Mouse (Mus musculus) embryonic fibroblast, embryonic 13.5 days (primary cell): Measurements from ENCODE around the gene Ficd. TPM values are rescaled to one million over a fixed set of nuclear protein-coding genes. Genes with fewer than 3 reads are reported as not detected.

Experiments
- H3K27ac ChIP-seq: 2 replicates; pipeline ENCODE4 v1.5.1; 2012; ENCODE audit warnings: low read length, control low read depth, inconsistent platforms; ENCODE audit not compliant: insufficient read depth
- H3K4me1 ChIP-seq: 2 replicates; pipeline ENCODE4 v1.6.1; 2011; ENCODE audit warnings: low read length; ENCODE audit not compliant: control insufficient read depth, insufficient read depth
- H3K4me3 ChIP-seq: 2 replicates; pipeline ENCODE4 v1.5.1; 2011; ENCODE audit warnings: mild to moderate bottlenecking, control low read depth, low read length; ENCODE audit not compliant: insufficient read depth
- CTCF ChIP-seq: IDR thresholded peaks from 2 replicates; pipeline ENCODE4 v1.5.1; 2011; ENCODE audit warnings: mild to moderate bottlenecking, control low read depth, low read length, moderate library complexity, borderline replicate concordance; ENCODE audit not compliant: insufficient read depth
- POLR2A ChIP-seq: IDR thresholded peaks from 2 replicates; pipeline ENCODE4 v1.6.1; 2011; ENCODE audit warnings: low read depth, mild to moderate bottlenecking, control low read depth, low read length, moderate library complexity
- polyA plus RNA-seq: library from polyadenylated mRNA; stranded (reverse); fragments of >200 nt; gene quantifications from 2 replicates; pipeline ENCODE4 v1.2.4, GENCODE M21; 2011; ENCODE audit warnings: low read depth; ENCODE audit not compliant: missing spikeins, insufficient read length

Gene Ficd
- polyA plus RNA-seq, 1 experiment: 6.0 TPM

DNA sequence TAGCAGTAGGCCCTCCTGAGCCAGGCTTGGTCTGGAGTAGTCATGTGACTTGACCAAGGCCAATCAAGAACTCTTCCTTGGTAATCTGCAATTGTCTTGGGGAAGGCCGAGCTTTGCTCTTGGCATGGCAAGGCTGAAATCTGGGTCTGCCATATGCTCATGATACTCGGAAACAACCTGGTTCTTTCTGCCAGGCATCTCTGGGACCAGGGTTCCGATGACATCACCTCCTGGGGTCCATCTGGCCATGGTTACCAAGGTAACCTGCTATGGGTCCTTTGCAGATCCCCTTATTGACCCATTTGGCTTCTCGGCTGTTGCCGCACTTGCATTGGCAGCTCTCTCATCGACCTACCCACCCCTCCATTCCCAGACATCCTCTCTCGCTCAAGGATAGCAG is 7.6 kb upstream of the Ficd start:
- H3K27ac ChIP-seq: no peak overlapping the region
- TF ChIP-seq CTCF: no peak
- TF ChIP-seq POLR2A: no peak
- H3K4me1 ChIP-seq: no peaks in the 10 kb centered on the region
- H3K4me3 ChIP-seq: no peak overlapping the region

DNA sequence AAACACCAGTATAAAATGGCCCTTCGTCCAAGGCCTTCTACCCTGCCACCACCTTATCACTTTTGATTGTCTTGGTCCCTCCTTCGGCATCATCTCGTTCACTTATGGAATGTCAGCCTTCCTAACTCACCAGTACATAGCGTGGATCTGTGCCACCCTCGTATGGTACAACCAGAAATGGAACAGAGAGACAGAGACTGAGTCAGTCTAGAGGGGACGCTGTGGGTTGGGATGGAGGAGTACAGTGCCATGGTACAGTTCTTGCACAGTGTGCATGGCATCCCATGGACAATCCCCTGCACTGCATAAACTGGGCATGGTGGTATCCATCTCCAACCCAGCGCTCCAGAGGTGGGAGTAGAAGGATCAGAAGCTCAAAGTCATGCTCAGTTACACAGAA is 6.9 kb upstream of the Ficd start:
- Histone ChIP-seq H3K27ac (no peak overlapping the region), H3K4me1 (no peaks in the 10 kb centered on the region), H3K4me3 (no peak overlapping the region)
- TF ChIP-seq CTCF (no peak), POLR2A (no peak)

DNA sequence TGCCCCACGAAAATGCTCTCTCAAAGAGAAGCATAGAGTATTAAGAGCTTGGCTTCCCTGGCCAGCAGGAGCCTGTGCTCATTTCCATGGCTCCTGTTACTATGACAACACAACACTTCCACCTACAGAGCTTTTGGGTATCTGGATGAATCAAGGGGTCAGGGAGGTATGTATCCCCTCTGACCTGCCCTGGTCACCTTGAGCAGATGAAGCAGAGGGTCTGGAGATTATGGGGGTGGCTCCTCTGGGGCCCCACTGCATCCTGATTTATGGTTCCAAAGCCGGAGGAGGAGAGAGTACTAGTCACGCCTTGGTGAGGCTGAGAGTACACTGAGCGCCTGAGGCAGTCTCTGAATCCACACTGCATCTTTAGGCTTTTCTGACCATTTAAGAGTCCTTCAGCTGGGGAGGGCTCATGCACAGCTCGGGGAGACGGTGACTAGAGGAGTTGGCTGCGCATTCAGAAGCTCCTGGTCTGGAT is 4.9 kb upstream of the Ficd start:
- H3K4me1 ChIP-seq: no peaks in the 10 kb centered on the region
- no peak overlapping the region for H3K27ac ChIP-seq
- H3K4me3 ChIP-seq: no peak overlapping the region
- TF ChIP-seq CTCF (no peak), POLR2A (no peak)

DNA sequence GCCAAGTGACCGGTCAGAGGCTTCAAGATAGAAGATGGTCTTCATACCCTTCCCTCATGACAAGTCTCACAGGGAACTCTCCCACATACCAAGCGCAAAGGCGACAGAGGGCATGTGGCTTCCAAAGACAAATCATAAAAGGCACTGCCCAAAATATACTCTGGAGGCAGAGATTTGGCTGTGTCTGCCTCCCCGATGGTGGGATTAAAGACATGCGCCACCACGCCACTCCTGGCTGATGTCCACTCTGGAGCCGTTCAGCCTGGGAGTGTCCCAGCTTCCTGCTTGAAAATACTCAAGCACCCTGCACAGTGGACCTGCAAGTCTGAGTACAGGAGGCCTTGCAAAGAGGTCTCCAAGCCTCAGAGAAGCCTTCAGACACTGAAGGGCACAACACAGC is 4.4 kb upstream of the Ficd start:
- no peaks in the 10 kb centered on the region for H3K4me1 ChIP-seq
- no peak overlapping the region for H3K27ac ChIP-seq
- no peak for TF ChIP-seq CTCF
- no peak for TF ChIP-seq POLR2A
- H3K4me3 ChIP-seq: no peak overlapping the region

DNA sequence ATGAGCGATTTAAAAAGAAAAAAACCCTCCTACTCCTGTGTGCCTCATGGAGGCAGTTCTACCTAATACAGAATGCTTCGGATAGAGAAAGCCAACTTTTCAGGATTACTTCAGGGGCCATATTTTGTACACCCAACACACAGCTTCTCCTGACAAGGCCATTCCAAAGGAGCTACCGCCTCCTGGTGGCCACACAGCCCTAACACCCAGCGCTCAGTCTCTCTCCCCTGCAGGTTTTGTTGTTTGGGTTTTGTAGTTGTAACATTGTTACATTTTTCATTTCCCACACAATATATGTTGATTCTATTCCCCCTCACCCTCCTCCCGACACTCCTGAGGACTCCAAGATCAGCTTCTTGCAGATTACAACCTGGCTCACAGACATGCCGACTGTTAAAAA is 3.4 kb upstream of the Ficd start:
- TF ChIP-seq CTCF (peak; percentile 83), POLR2A (no peak)
- Histone ChIP-seq H3K27ac (no peak overlapping the region), H3K4me3 (no peak overlapping the region), H3K4me1 (peaks cover 4% of the 10 kb centered on the region; the same call in 1 of the 2 replicates)

DNA sequence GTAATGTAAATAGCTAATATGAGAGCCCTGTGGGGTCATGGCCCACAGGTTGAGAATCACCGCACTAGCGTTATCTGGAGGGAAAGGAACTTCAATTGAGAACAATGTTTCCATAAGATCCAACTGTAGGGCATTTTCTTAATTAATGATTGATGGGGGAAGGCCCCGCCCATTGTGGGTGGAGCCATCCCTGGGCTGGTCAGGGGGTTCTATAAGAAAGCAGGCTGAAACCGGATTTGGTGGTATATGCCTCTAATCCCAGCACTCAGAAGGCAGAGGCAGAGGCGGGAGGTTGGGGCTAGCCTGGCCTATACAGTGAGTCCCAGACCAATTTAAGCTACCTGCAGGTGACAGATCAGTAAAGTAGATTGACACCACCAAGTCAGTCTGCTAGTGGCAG is 1.2 kb upstream of the Ficd start:
- Histone ChIP-seq H3K4me3 (no peak overlapping the region), H3K4me1 (peaks cover 4% of the 10 kb centered on the region), H3K27ac (no peak overlapping the region)
- TF ChIP-seq POLR2A: no peak
- no peak for TF ChIP-seq CTCF

DNA sequence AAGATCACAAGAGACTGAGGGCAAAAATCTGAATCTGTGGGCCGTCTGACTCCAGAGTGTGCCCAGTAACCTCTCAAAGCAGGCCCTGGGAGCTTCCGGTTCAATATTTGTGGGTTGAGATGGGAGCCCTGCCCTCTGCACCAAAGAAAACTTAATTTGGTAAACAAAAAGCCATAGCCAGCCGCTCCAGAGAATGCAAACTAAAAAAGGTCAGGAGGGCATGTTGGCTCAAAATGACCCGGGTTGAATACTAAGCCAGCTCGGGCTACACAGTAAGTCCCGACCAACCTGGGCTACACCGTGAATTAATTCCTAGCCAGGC is 619 bp upstream of the Ficd start:
- peaks cover 4% of the 10 kb centered on the region for H3K4me1 ChIP-seq
- TF ChIP-seq CTCF (no peak), POLR2A (no peak)
- peak overlapping the region; percentile 29 for H3K4me3 ChIP-seq
- peak overlapping the region; percentile 54 for H3K27ac ChIP-seq

DNA sequence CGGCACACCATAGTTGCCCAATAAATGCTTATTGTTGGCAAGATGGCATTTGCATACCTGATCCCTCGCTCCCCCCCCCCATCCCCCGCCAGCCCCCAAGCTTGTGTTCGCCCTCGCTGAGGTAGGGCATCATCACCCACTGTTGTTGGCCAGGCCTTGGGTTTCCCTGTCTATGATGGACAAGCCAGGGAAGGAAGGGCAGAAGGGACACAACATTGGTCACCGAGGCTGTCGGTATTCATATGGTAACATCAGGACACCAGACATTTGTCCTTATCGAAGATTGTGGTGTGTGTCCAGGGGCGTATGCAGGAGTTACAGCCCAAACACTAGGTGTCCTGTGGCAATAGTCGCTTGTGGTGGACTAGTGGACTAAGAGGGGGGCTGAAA is 505 bp downstream of the Ficd start:
- no peak for TF ChIP-seq POLR2A
- no peak for TF ChIP-seq CTCF
- Histone ChIP-seq H3K27ac (peak overlapping the region; percentile 67), H3K4me1 (peaks cover 4% of the 10 kb centered on the region), H3K4me3 (peak overlapping the region; percentile 51)

DNA sequence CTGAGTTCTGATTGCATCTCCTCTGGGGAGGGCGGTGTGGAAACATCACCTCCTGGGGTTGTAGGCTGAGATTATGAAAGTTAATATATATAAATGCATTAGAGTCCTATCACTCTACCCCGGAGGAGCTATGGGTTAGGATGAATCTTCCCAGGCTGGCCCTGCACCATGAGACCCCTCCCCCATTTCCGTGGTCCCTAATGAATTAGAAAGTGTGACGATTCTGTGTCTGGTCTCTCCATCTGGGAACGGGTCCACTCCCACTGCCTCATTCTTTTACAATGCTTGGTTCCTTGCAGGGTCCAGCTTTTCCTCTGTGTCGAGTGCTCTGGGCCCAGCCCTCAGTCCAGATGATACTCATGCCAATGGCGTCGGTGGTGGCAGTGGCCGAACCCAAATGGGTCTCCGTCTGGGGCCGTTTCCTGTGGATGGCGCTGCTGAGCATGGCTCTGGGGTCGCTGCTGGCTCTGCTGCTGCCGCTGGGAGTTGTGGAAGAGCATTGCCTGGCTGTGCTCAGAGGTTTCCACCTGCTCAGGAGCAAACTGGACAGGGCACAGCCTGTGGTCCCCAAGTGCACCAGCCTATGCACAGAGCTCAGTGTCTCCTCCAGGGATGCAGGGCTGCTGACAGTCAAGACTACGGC is 1.0 kb downstream of the Ficd start:
- Histone ChIP-seq H3K27ac (no peak overlapping the region), H3K4me3 (peak overlapping the region; percentile 51), H3K4me1 (peaks cover 4% of the 10 kb centered on the region)
- TF ChIP-seq CTCF (no peak), POLR2A (no peak)

DNA sequence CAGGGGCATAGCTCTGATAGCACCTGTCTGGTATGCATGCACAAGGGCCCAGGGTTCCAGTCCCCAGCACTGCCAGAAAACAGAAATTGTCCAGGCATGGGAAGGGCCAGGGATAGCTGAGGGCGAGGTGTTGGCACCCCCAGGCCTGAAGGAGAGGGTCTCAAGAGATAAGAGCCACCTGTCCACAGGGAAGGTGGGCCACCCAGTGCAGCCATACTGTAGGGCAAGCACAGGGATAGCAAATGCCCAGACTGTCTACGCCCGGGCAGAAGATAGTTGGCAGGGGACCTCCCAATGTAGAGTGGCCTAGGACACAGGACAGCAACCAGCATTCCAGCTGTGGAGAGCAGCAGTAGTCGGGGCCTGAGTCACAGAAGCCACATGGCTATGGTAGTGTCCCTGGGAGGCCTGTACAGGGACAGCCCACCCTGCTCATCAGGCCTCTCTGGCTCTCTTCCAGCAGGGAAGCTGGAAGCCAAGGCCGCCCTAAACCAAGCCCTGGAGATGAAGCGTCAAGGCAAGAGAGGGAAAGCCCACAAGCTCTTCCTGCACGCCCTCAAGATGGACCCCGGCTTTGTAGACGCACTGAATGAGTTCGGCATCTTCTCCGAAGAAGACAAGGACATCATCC is 2.1 kb downstream of the Ficd start:
- H3K4me3 ChIP-seq: no peak overlapping the region
- H3K27ac ChIP-seq: no peak overlapping the region
- TF ChIP-seq CTCF (no peak), POLR2A (no peak)
- H3K4me1 ChIP-seq: peaks cover 4% of the 10 kb centered on the region
